Mouse (Mus musculus): ENCODE measurements around the gene Lrrk1.

Gene Lrrk1

DNA sequence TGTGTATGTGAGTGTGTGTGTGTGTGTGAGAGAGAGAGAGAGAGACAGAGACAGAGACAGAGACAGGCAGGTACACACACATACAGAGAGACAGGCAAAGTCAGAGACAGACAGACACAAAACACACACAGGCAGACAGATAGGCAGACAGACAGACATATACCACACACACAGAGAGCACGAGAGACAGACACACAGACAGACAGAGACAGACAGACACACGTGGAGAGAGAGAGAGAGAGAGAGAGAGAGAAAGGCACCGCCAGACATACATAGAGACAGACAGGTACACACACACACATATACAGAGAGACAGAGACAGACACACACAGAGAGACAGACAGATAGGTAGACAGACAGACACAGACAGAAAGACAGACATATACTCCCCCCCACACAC, 138.7 kb downstream of the Lrrk1 start:
- DNase-seq: no peak

GRCm38 (mm10) chr7:66249020-66249419, 139.1 kb downstream of the Lrrk1 start:
- DNase-seq: no peak

GRCm38 (mm10) chr7:66248270-66248669, 139.9 kb downstream of the Lrrk1 start:
- no peak for DNase-seq

DNA sequence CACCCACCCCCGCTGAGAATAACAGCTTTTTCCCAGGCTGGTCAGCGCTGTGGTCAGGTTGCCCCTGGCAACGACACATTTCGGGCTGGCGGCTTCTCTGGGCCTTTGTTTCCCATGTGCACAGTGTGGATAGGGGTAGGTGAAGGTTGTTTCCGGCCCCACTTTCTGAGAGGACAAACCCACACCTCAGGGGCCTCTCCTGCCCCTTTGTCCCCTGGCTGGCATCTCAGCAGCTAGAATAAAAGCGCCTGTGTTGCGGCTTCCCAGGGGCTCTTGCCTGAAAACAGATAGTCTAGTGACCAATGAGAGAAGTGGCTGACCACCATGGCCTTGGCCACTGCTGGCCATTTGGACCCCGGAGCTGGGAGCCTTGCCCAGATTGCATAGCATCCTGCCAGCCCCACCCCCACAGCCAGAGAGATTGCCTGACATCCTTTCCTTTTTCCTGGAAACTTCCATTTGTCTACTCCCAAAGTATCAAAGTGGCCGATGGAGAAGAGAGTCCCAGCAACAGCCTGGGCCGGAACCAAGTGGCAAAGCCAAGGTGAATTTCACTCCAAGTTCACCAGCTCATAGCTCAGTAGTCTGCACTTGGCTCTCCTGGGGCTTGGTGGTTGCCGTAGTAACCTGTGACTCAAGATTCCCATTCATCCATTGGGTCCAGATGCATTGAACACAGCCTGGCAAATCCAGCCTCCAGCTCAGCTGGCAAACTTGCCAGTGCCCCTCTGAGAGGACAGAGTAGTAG, 140.7 kb downstream of the Lrrk1 start:
- DNase-seq: peak; percentile 32 to 49

GRCm38 (mm10) chr7:66246716-66247235, 141.4 kb downstream of the Lrrk1 start:
- peak; percentile 36 to 54 for DNase-seq

GRCm38 (mm10) chr7:66245646-66246045, 142.5 kb downstream of the Lrrk1 start:
- DNase-seq: no peak

DNA sequence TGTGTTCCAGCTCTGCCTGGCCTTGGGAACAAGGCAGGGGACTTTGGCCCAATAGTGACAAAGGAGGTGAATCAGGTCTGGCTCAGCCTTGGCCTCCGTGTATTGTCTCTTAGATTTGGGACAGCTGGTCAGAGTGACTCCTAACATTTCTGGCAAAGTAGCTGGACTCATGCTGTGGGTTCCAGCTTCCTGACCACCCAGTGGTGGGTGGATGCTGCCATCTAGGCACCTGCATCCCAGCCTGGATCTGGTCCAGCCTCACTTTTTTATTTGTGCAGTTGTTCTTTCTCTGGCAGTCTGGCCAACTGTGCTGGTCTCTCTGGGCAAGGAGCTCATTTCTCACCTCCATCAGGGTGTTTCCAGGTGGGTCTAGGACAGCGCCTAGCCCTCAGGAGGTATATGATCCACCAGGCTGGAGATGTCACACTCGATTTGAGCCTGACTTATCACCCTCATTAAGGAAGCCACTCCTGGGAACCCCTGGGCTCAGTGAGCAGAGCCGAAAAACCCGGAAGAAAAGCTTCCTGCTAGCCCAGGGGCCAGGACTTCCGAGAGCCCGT, 144.3 kb downstream of the Lrrk1 start:
- no peak for DNase-seq

DNA sequence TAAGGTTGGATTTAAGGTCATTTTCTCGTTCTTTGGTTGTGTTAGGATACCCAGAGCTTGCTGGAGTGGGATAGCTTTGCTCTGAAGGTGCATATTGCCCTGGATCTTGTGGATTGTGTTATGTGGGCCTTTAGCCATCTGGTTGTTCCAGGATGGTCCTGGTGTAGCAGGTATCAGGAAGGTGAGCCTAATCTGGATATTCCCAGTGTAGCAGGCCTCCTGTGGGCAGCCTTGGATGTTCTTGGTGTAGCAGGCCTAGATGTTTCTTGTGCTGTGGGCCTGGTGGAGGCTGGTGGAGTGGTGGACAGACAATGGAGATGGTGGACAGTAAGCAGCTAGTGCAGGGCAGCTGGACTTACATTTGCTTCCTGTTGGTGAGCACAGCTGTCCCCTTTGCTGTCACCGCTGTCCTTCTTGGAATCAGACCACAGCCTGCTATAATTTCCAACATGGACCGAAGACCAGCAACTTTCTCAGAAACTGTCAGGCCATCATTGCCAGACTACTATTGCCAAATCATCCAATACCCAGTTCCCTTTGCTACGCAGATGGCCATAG, 146.2 kb downstream of the Lrrk1 start:
- DNase-seq: no peak

- DNase-seq: no peak
These were observed 150.0 kb downstream of the Lrrk1 start for GRCm38 (mm10) chr7:66238157-66238556.

GRCm38 (mm10) chr7:66233947-66234516, 154.1 kb downstream of the Lrrk1 start:
- no peak for DNase-seq

DNA sequence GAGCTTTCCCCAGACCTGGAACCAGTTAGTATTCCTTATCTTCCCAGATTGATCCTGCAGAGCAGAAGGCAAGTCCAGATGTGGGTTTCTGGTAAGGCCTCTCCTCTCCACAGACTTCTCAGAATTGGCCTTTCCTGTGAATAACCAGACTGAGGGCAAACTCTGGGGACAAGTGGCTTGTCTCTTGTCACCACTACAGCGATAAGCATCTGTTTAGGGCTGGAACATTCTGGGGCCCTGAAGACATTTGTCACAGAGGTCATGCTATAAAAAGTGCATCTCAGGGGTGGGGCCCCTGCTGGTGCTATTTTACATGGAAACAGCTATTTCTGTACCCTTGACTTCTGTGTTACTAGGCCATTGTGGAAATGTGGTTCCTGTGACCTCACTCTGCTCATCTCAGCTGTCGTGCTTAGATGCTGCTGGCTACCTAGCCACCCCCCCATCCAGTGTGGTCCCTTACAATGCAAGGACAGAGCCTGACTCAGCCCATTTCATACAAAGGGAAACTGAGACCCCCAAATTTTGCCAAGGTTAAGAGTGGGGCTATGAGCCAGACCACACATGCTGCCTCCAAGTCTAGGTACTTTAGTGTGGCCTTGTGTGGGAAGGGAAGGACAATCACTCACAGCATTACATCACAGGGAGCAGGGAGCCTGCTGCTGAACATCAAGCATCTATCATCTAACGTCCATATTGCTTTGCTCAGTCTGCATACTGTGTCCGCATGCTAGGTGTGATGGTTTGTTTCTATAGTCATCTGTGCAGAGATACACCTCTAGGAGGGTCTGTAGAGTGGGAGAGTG, 154.8 kb downstream of the Lrrk1 start:
- DNase-seq: no peak

DNA sequence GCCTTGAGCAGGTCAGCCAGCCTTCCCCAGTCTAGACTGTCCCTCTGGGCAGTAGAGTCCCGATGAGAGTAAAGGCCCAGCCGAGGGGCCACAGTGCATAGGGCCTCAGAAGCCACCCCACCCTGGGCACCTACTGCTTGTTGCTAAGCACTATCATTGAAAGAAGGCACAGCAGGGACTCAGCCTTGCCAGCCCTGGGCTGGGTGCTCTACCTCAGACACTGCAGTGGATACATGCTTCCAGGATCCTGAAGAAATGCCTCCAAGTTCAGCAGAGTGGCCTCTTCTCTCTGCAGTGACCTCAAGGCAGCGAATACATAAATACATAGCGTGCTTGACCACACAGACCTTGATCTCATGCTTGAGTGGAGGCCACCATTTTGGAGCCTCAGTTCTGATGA, 156.3 kb downstream of the Lrrk1 start:
- no peak for DNase-seq

DNA sequence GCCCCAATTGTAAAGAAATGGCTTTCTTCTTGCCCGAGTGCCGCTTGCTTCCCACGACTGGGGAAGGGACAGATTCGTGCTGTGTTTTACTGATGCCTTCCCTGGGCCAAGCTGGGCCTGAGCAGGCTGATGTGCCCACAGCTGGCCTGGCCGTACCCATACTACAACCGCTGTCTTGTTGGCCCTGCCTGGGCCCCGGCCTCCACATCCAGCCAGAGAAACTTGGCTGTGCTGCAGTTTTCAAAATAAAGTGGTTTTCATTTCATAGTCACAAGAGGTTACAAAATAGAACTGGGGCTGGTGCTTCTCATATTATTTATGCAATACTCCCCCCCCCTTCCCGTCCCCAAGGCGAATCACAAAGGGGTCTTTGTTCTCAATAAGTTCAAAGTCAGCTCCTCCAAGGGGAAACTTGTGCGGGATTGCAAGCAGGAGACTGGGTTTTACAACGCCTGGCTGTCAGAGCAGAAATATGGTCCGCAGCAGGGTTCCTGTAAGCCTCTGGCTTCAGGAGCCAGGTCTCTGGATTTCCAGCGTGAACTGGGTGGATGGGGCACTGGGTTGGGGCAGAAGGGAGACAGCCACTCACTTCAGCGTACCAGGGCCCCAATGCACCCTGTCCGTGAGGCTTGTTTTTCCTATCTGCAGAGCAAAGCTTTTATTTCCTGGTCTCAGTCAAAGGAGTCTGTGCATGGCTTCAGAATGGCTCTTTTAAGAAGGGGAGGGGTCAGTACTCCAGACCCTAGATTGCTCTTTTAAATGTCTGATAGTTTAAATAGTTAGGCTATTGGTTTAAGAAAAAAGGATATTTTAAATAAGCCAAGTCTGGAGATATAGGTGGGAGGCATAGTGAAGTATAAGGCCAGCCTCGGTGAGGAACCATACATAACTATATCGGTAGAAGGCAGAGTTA, 157.3 kb downstream of the Lrrk1 start:
- DNase-seq: no peak

DNA sequence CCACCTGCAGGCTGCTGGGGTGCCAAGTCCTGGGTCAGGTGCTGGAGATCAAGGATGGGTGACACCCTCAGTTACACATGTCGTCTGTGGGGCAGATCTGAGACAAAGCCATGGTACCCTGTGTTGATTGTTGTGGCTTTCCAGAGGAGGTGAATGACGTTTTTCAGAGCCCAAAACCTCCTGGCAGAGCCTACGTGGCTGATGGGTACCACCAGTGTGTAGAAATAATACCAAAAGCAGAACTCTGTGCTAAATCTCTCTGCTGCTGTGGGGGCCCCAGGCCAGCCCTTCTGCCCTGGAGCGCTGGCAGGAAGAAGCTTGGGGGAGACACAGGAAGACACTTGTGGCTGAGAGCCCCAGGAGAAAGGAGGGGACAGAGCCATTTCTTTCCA, 157.9 kb downstream of the Lrrk1 start:
- DNase-seq: no peak

DNA sequence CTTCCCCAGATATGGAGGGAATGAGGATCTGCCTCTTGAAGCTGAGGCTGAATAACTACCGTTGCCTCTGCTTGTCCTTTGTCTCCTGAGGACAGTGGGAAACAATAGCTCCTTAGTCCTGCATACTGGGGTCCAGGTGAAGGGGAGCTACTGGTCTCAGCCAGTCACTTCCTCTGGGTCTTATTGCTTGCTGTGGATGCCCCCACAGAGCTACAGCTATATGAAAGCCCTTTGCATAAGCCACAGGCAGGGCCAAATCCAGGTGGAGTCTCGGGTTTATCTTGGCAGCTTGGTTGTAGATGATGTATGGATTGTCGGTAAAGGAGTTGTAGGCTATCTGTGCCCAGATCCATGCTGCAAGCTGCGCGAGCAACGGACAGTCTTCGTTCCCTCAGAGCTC, 158.7 kb downstream of the Lrrk1 start:
- DNase-seq: no peak

- DNase-seq: no peak
These were observed 159.6 kb downstream of the Lrrk1 start for GRCm38 (mm10) chr7:66228610-66228920.

DNA sequence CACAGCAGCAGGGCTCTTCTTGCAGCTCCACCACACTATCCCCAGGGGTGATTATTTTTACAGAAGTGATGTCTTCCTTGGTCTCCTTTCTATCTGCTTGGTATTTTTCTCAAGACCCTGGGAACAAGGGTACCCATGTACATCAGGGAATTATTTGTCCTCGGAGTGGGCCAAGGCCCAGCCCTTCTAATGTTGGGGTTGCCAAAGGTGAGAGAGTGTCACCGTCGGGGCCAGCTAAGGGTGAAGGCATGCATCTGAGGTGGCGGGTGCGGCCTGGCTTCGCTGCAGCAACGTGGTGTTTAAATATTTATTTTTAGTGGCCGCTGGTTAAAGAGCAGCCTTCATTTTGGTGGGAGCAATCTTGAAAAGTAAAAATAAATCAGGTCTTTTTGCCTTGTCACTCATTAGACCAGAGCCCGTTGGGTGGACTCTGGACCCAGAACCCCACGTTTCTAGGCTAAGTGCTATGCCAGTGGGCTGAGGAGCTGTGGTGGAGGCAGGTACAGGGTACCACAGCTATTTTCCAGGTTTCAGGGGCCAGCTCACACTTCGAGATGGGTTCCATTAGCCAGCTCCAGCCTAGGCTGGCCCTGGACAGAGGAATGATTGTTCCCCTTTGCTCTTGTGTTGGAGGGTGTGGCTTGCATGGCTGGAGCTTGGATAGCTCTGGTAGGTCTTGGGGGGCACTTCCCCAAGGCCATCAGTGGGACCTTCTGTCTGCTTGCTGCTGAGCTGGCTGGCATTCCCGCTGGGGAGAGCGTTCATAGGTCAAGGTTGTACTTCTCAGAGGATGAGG, 160.1 kb downstream of the Lrrk1 start:
- no peak for DNase-seq

DNA sequence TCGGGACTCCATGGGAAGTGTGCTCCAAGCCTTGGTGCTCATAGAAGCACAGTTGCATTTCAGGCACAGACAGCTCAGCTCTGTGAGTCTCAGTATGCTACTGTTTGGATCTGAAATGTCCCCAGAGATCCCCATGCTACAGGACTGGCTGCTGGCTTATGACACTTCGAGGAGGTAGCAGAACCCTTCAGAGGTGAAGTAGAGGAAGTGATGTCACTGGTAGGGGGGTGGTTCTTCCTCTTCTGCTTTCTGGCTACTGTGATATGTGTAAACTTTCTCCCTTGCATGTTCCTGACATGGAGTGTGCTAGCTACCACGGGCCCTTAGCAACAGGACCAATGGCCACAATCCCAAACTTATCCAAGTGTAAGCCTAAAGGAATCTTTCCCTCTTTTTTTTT, 162.3 kb downstream of the Lrrk1 start:
- DNase-seq: no peak

DNA sequence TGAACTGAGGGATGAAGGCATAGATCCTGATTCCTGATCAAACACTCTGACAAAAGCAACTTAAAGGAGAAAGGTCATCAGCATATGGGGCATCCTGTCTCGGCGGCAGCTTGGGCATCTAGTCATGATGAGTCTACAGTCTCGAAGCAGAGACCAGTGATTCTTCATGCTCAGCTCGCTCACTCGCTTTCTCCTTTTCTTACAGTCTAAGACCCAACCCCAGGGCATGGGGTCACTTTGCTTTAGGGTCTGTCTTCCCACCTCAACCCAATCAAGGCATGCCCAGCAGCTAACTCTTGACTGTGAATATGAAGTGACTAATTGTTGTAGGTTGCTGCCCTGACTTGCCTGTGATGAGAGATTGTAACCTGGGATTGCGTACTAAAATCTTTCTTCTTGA, 163.6 kb downstream of the Lrrk1 start:
- no peak for DNase-seq

DNA sequence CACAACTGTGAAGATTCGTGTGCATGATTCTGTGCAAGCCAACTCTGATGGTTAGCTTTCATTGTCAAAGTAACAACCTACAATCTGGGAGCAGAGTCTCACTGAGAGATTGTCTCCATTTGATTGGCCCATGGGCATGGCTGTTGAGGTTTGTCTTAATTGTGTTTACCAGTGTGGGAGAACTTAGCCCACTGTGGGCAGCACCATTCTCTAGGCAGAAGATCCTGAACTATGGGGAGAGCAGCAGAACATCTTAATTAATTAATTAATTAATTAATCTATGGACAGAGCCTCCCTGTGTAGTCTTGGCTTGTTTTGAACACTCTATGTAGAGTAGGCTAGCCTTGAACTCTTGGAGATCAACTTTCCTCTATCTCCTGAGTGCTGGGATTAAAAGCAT, 164.4 kb downstream of the Lrrk1 start:
- DNase-seq: no peak

DNA sequence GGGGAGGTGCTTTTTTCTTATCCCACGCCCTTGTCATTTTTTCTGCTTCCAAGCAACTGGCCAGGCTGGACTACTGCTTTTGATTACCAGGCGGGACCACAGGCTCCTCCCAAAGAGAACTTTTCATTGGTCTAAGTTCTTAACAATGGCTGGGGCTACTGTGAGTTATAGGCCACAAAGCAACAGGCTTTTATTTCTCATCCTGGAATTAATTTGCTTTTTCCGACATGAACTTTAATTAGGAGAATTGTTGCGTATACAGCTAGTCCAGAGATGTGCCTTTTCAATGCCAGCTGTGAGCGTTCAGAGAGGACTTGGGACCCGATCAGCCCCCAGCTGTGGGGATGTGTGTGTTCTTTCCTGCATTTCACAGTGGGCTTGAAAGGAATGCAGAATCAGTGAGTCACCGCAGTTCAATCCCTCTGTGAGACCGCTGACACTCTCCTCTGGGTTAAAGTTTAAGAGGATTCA, 165.5 kb downstream of the Lrrk1 start:
- DNase-seq: peak; percentile 47 to 63
